Mouse (Mus musculus) heart, adult 2 months (tissue): ENCODE measurements around the gene Spred1.

Experiments used
- CTCF ChIP-seq: fragments of 200-600 bp; IDR thresholded peaks from 2 replicates; pipeline ENCODE4 v1.8.1; 2022; ENCODE audit warnings: antibody characterized with exemption, mild to moderate bottlenecking, moderate library complexity
- EP300 ChIP-seq: fragments of 200-500 bp; IDR thresholded peaks from 2 replicates; pipeline ENCODE4 v1.6.1; 2011; ENCODE audit warnings: low read depth, low read length, control low read depth; ENCODE audit not compliant: insufficient read depth

- no peak for TF ChIP-seq CTCF
- no peak for TF ChIP-seq EP300
These were observed 8.0 kb downstream of the Spred1 start for GRCm38 (mm10) chr2:117129156-117129555.
